Mouse (Mus musculus) gonadal fat pad, adult 2 months (tissue): ENCODE results near the gene Bnip3. TPM values are rescaled to one million over a fixed set of nuclear protein-coding genes. Genes with fewer than 3 reads are reported as not detected.

Experiments
- DNase-seq: peaks from one replicate; pipeline ENCODE4 v3.0.0-alpha.2; 2012; ENCODE audit warnings: low read depth
- polyA plus RNA-seq: library from polyadenylated mRNA; depleted of rRNA; stranded (reverse); fragments of >200 nt; gene quantifications from 2 replicates; pipeline ENCODE4 v1.2.3, GENCODE M21; 2012

Gene Bnip3
- polyA plus RNA-seq, 1 experiment, result 104 TPM

- no peak for DNase-seq
These were observed 2.9 kb downstream of the Bnip3 start for GRCm38 (mm10) chr7:138906441-138906840.

GRCm38 (mm10) chr7:138903886-138904435 is 5.4 kb downstream of the Bnip3 start:
- no peak for DNase-seq

- no peak for DNase-seq
These were observed 10.6 kb downstream of the Bnip3 start for GRCm38 (mm10) chr7:138898743-138899142.

GRCm38 (mm10) chr7:138898122-138898521 is 11.2 kb downstream of the Bnip3 start:
- no peak for DNase-seq

- no peak for DNase-seq
These were observed 23.7 kb downstream of the Bnip3 start for GRCm38 (mm10) chr7:138885365-138886289.

- no peak for DNase-seq
These were observed 25.6 kb downstream of the Bnip3 start for GRCm38 (mm10) chr7:138883724-138884123.

GRCm38 (mm10) chr7:138875031-138875430 is 34.3 kb downstream of the Bnip3 start:
- DNase-seq, result no peak

- no peak for DNase-seq
These were observed 36.4 kb downstream of the Bnip3 start for GRCm38 (mm10) chr7:138872956-138873355.

- DNase-seq, result no peak
These were observed 41.0 kb downstream of the Bnip3 start for GRCm38 (mm10) chr7:138868316-138868715.

- DNase-seq, result no peak
These were observed 42.0 kb downstream of the Bnip3 start for GRCm38 (mm10) chr7:138867286-138867685.

- no peak for DNase-seq
These were observed 44.5 kb downstream of the Bnip3 start for GRCm38 (mm10) chr7:138864776-138865175.

GRCm38 (mm10) chr7:138863950-138864572 is 45.3 kb downstream of the Bnip3 start:
- DNase-seq, result no peak

- no peak for DNase-seq
These were observed 52.6 kb downstream of the Bnip3 start for GRCm38 (mm10) chr7:138856670-138857069.

GRCm38 (mm10) chr7:138854201-138854600 is 55.1 kb downstream of the Bnip3 start:
- DNase-seq, result no peak

GRCm38 (mm10) chr7:138853417-138854031 is 55.8 kb downstream of the Bnip3 start:
- no peak for DNase-seq

GRCm38 (mm10) chr7:138850083-138850482 is 59.2 kb downstream of the Bnip3 start:
- DNase-seq, result no peak

- no peak for DNase-seq
These were observed 61.0 kb downstream of the Bnip3 start for GRCm38 (mm10) chr7:138848028-138848920.

GRCm38 (mm10) chr7:138847316-138848027 is 61.8 kb downstream of the Bnip3 start:
- no peak for DNase-seq

- DNase-seq, result no peak
These were observed 62.8 kb downstream of the Bnip3 start for GRCm38 (mm10) chr7:138846502-138846991.
